Mouse (Mus musculus): ENCODE results near the gene Nup133. TPM values are rescaled to one million over a fixed set of nuclear protein-coding genes. Genes with fewer than 3 reads are reported as not detected.

Nup133 gene
- polyA plus RNA-seq, 1 experiment from 2014 or later = 42.3 TPM

DNA sequence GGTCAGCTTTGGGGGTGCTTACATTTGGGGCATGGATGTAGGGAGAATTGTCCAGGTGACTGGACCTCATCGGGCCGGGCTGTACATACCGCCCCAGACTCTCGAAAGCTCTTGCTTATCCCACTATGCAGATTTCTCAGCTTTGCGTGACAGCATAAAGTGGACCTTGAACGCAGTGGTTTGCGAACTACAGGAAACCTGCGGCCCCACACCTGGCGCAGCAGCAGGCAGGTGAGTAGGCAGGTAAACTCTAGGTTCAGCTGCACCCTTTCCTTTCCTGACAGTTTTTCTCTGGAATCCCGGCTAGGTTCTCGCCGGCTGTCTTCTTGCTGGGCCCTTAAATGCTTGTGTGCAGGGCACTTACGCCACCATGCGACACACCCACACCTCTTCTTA is 52.7 kb downstream of the Nup133 start:
- no peak for ATAC-seq (ENCODE audit: insufficient number of reproducible peaks, insufficient read depth, low FRiP score, low TSS enrichment, low read depth)
- H3K9me3 ChIP-seq = no peaks in the 10 kb centered on the region
- H3K36me3 ChIP-seq = peaks cover 26% of the 10 kb centered on the region
- H3K4me2 ChIP-seq = no peak overlapping the region
- 57% methylated on average over 14 of the region's 14 CpGs for WGBS
- peaks cover 56% of the 10 kb centered on the region for H3K27me3 ChIP-seq
- no peak overlapping the region for H3K4me3 ChIP-seq
- H3K4me1 ChIP-seq = peaks cover 17% of the 10 kb centered on the region
- no peak overlapping the region for H3K27ac ChIP-seq
- no peak overlapping the region for H3K9ac ChIP-seq

DNA sequence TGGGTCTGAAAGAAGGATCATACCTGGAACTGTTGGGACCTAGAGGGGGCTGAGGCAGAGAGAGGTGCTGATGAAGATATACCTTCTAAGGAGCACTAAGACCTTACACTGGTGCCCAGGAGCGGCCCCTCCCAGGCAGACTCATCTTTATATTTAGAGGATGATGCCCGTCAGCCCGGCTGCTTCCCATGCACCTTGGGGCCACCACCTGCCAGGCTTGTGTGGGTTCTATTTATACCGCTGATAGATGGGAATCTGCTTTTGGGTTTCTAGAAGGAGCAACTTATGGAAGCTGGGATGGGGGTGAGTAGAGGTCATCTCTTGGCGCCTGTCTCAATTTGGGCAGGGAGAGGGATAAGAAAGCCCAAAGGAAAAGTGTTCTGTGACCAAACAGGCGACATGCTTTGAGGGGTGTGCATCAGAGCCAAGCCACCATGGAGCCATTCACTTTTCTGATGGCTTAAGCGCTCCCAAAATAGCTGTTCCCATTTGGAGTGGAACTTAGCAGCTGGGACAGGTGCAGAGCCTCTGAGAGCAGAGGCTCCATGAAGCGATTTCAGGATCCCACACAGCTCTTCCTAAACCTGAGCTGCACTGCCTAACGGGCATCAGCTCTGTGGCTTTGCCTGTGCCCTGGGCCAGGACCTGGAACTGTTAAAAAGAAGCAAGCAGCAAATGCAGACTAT is 53.2 kb downstream of the Nup133 start:
- no peak for ATAC-seq (ENCODE audit: insufficient number of reproducible peaks, insufficient read depth, low FRiP score, low TSS enrichment, low read depth)
- 70% methylated on average over 9 of the region's 9 CpGs for WGBS
- peaks cover 62% of the 10 kb centered on the region for H3K27me3 ChIP-seq

DNA sequence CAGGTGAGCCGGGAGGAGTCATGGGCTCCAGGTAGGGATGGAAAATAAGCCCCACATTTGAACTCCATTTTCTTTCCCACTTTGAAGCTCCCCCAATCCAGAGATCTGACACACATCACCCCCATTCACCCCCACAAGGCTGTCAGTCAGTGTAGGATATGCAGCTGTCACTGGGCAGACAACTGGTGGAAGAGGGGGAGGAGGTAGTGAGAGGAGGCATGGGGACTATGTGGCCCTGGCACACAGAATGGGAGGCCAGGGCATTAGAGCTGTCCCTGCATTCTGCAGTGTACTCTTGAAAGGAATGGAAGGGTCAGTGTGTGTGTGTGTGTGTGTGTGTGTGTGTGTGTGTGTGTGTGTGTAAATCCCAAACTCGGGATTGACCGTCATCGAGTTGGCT is 53.8 kb downstream of the Nup133 start:
- no peak for ATAC-seq (ENCODE audit: insufficient number of reproducible peaks, insufficient read depth, low FRiP score, low TSS enrichment, low read depth)
- Histone ChIP-seq H3K36me3 (peaks cover 15% of the 10 kb centered on the region), H3K9me3 (no peaks in the 10 kb centered on the region), H3K27ac (no peak overlapping the region), H3K4me1 (peaks cover 20% of the 10 kb centered on the region), H3K4me3 (no peak overlapping the region), H3K27me3 (peaks cover 68% of the 10 kb centered on the region), H3K9ac (no peak overlapping the region), H3K4me2 (no peak overlapping the region)
- 77% methylated on average over 4 of the region's 4 CpGs for WGBS

More for the DNA sequence above, 53.2 kb downstream of the Nup133 start:
- Histone ChIP-seq H3K9me3 (no peaks in the 10 kb centered on the region), H3K9ac (no peak overlapping the region), H3K4me2 (no peak overlapping the region), H3K27ac (no peak overlapping the region), H3K4me1 (peaks cover 20% of the 10 kb centered on the region), H3K36me3 (peaks cover 21% of the 10 kb centered on the region), H3K4me3 (no peak overlapping the region)

DNA sequence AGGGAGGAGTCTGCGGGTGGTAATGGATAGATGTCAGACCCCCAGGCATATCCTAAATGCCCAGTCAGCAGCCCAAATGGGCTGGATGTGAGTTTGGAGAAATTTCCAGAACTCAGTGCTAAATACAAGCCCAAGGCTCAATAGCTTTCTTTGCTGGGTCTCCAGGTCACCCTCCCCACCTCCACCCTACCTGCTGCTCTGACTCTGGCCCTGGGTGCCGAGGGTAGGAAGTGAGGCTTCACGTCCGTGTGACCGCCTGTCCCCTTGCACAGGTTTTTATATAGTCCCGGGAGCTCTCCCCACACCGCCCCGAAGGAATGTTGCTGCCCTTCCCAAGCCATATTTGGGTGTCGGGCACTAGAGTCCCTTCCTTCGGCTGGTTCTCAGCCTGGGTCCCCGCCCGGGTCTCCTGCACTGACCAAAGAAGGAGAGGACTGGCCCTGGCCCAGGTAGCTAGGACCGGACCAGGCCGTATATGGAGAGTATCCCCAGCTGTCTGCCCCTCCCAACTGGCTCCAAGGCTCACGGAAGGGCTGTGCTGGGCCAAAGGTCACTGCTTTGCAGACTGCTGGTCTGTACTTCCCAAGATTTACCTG is 54.5 kb downstream of the Nup133 start, which contains the start of gene Acta1:
TSS of gene Acta1 (minus strand) at position 250 of the 596 bp plus-strand sequence.
- no peak within 1 kb of the TSS for H3K27ac ChIP-seq
- peaks cover 74% of the 10 kb centered on the region for H3K27me3 ChIP-seq
- no peak within 1 kb of the TSS for H3K4me3 ChIP-seq
- H3K36me3 ChIP-seq = peaks cover 11% of the 10 kb centered on the region
- ATAC-seq (ENCODE audit: insufficient number of reproducible peaks, insufficient read depth, low FRiP score, low TSS enrichment, low read depth) = no peak
- WGBS = 19% methylated on average over 15 of the region's 15 CpGs
- H3K9me3 ChIP-seq = no peaks in the 10 kb centered on the region
- H3K4me1 ChIP-seq = peaks cover 20% of the 10 kb centered on the region
- no peak within 1 kb of the TSS for H3K4me2 ChIP-seq
- no peak within 1 kb of the TSS for H3K9ac ChIP-seq

DNA sequence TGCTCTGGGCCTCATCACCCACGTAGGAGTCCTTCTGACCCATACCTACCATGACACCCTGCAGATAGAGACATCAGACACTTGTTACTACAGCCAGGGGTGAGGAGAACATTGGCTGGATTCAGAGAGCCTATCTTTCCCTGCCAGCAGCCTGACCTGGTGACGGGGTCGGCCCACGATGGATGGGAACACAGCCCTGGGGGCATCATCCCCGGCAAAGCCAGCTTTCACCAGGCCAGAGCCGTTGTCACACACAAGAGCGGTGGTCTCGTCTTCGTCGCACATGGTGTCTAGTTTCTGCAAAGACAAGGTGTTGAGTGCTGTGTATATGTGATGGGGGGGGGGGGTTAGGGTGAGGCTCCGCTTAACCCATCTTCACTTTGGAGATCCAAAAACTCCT is 55.7 kb downstream of the Nup133 start:
- Histone ChIP-seq H3K4me3 (no peak overlapping the region), H3K27ac (no peak overlapping the region), H3K4me2 (no peak overlapping the region), H3K27me3 (peaks cover 81% of the 10 kb centered on the region), H3K9me3 (no peaks in the 10 kb centered on the region), H3K4me1 (peaks cover 20% of the 10 kb centered on the region), H3K9ac (no peak overlapping the region), H3K36me3 (0 out of 2 replicates have a peak, but pooled peaks cover under 1% of the 10 kb centered on the region)
- ATAC-seq (ENCODE audit: insufficient number of reproducible peaks, insufficient read depth, low FRiP score, low TSS enrichment, low read depth) = no peak
- 56% methylated on average over 11 of the region's 11 CpGs for WGBS

DNA sequence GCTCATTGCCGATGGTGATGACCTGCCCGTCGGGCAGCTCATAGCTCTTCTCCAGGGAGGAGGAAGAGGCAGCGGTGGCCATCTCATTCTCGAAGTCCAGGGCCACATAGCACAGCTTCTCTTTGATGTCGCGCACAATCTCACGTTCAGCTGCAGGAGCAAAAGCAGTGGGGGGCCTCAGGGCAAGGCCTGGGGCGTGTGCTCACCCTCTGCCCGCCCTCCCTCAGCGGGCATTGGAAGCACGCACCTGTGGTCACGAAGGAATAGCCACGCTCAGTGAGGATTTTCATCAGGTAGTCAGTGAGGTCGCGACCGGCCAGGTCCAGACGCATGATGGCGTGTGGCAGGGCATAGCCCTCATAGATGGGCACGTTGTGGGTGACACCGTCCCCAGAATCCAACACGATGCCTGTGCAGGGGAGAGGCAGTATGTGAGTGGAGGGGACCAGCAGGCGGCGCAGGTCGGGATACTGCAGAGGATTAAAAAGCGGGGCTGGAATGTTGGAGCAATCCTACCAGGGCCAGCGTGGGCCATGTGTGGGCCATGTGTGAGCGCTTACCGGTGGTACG is 56.4 kb downstream of the Nup133 start:
- H3K36me3 ChIP-seq = no peaks in the 10 kb centered on the region
- no peak overlapping the region for H3K27ac ChIP-seq
- peaks cover 20% of the 10 kb centered on the region for H3K4me1 ChIP-seq
- peaks cover 81% of the 10 kb centered on the region for H3K27me3 ChIP-seq
- no peak overlapping the region for H3K9ac ChIP-seq
- H3K4me3 ChIP-seq = peak overlapping the region; percentile 39
- no peaks in the 10 kb centered on the region for H3K9me3 ChIP-seq
- WGBS = 8% methylated on average over 30 of the region's 30 CpGs
- H3K4me2 ChIP-seq = peak overlapping the region; percentile 65
- ATAC-seq (ENCODE audit: insufficient number of reproducible peaks, insufficient read depth, low FRiP score, low TSS enrichment, low read depth) = no peak

DNA sequence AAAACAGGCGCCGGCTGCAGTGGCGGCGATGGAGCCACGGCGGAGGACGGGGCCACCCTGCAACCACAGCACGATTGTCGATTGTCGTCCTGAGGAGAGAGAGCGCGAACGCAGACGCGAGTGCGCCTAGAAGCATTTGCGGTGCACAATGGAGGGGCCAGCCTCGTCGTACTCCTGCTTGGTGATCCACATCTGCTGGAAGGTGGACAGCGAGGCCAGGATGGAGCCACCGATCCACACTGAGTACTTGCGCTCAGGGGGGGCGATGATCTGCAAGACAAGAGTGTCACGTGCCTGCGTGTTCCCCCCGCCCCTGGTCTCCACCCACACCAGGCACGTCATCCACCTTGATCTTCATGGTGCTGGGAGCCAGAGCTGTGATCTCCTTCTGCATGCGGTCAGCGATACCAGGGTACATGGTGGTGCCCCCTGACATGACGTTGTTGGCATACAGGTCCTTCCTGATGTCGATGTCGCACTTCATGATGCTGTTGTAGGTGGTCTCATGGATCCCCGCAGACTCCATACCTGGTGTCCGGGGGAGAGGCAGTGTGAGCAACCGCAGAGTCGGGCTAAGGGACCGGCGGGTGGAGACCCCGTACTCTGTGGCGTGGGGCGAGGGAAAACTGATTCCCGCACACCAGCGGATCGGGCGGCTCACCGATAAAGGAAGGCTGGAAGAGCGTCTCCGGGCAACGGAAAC is 57.0 kb downstream of the Nup133 start:
- no peaks in the 10 kb centered on the region for H3K9me3 ChIP-seq
- peak overlapping the region; percentile 65 for H3K4me2 ChIP-seq
- peaks cover 20% of the 10 kb centered on the region for H3K4me1 ChIP-seq
- peak overlapping the region; percentile 39 for H3K4me3 ChIP-seq
- 1% methylated on average over 49 of the region's 49 CpGs for WGBS
- H3K27ac ChIP-seq = no peak overlapping the region
- peaks cover 81% of the 10 kb centered on the region for H3K27me3 ChIP-seq
- H3K9ac ChIP-seq = 0 out of 2 replicates have a peak overlapping the region, but pooled peaks have one; percentile 40
- H3K36me3 ChIP-seq = no peaks in the 10 kb centered on the region
- no peak for ATAC-seq (ENCODE audit: insufficient number of reproducible peaks, insufficient read depth, low FRiP score, low TSS enrichment, low read depth)

DNA sequence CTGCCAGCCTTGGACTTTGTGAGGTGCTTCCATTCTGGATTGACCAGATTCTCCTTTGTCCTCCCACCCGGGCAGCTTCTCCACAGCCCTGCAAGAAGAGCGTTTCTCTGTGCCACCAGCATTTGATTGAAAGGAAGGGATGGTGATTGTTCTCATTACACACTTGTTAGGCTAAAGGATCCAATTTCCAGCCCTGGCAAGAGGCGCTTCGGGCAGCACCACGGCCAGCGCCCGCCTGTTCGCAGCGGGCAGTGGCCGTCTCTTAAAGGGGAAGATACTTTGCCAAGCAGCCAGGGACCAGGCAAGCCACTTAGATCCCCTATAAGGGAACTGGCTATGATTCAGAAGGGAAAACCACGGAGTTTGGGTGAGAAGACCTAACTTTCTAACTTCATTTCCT is 57.8 kb downstream of the Nup133 start:
- Histone ChIP-seq H3K9me3 (no peaks in the 10 kb centered on the region), H3K36me3 (no peaks in the 10 kb centered on the region), H3K27me3 (peaks cover 77% of the 10 kb centered on the region), H3K4me2 (peak overlapping the region; percentile 65), H3K4me3 (peak overlapping the region; percentile 39), H3K4me1 (peaks cover 20% of the 10 kb centered on the region), H3K9ac (no peak overlapping the region), H3K27ac (no peak overlapping the region)
- WGBS = under 1% methylated on average over 11 of the region's 11 CpGs
- ATAC-seq (ENCODE audit: insufficient number of reproducible peaks, insufficient read depth, low FRiP score, low TSS enrichment, low read depth) = no peak

DNA sequence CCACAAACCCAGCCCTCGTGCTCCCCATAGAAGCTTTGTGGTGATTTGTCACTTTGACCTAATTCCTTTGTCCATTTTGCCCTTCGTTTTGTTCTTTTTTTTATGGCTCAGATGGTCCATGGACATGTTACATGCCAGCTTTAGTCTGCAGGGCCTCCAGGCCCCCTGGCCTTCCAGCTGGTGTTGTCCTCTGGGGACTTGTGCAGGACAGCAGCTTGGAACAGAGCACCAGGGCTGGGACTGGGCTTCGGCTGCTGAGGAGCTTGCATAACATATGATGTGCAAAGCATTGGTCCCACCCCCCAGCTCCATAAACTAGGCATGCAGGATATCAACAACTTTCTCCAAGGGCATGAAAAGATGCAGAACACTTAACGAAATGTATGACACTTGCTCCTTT is 59.3 kb downstream of the Nup133 start:
- H3K27ac ChIP-seq = no peak overlapping the region
- 73% methylated on average over 4 of the region's 4 CpGs for WGBS
- H3K4me1 ChIP-seq = peaks cover 23% of the 10 kb centered on the region
- no peak overlapping the region for H3K4me3 ChIP-seq
- ATAC-seq (ENCODE audit: insufficient number of reproducible peaks, insufficient read depth, low FRiP score, low TSS enrichment, low read depth) = no peak
- no peak overlapping the region for H3K4me2 ChIP-seq
- H3K36me3 ChIP-seq = no peaks in the 10 kb centered on the region
- H3K27me3 ChIP-seq = peaks cover 67% of the 10 kb centered on the region
- H3K9ac ChIP-seq = no peak overlapping the region
- H3K9me3 ChIP-seq = no peaks in the 10 kb centered on the region

DNA sequence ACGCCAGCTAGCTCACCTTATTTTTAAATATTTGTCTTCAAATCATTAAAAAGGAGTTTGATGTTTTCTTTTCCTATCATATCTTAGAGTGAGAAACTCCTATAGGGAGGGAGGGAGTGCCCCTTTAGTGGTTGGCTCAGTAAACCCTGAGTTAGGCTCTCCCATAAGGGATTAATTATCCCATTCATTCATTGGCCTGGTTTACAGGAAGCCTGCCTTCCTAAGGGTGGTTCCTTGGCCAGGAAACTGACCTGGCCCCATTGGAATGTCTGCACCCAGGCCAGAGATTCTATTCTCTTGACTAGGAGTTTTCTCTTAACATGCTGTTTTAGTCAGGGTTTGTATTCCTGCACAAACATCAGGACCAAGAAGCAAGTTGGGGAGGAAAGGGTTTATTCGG is 61.1 kb downstream of the Nup133 start:
- Histone ChIP-seq H3K27me3 (peaks cover 49% of the 10 kb centered on the region), H3K9ac (no peak overlapping the region), H3K4me1 (peaks cover 32% of the 10 kb centered on the region), H3K27ac (no peak overlapping the region), H3K9me3 (no peaks in the 10 kb centered on the region), H3K4me3 (no peak overlapping the region), H3K36me3 (no peaks in the 10 kb centered on the region), H3K4me2 (no peak overlapping the region)
- ATAC-seq (ENCODE audit: insufficient number of reproducible peaks, insufficient read depth, low FRiP score, low TSS enrichment, low read depth) = no peak
- WGBS = 61% methylated on average over 2 of the region's 2 CpGs

DNA sequence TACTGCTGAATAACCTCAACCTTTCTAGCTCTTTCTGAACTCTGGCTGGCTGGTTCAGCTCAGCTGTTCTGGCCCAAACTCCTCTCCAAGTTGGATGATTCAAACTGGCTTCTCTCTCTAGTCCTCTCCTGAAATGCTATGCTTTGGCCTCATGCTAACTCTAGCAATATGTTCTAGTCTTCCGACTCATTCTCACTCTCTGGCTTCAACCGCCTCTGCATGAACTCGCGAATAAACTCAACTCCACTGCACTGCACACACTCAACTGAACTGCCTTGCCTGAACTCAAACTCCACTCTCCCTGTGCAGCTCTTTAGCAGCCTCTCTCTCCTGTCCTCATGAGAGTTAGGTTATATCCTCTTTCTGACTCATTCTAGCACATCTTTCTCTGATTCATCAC is 61.9 kb downstream of the Nup133 start:
- Histone ChIP-seq H3K27me3 (peaks cover 41% of the 10 kb centered on the region), H3K4me1 (peaks cover 24% of the 10 kb centered on the region)

More for the DNA sequence above, 61.9 kb downstream of the Nup133 start:
- no peak overlapping the region for H3K4me3 ChIP-seq
- 90% methylated on average over 4 of the region's 4 CpGs for WGBS
- no peaks in the 10 kb centered on the region for H3K36me3 ChIP-seq
- H3K9me3 ChIP-seq = no peaks in the 10 kb centered on the region
- H3K4me2 ChIP-seq = no peak overlapping the region
- no peak overlapping the region for H3K27ac ChIP-seq
- H3K9ac ChIP-seq = no peak overlapping the region
- ATAC-seq (ENCODE audit: insufficient number of reproducible peaks, insufficient read depth, low FRiP score, low TSS enrichment, low read depth) = no peak

Measured in embryonic facial prominence, embryonic 13.5 days (tissue).